Mouse (Mus musculus) lung, embryonic 14.5 days (tissue): Measurements from ENCODE around the gene Sstr1. TPM values are rescaled to one million over a fixed set of nuclear protein-coding genes. Genes with fewer than 3 reads are reported as not detected.

Source experiments
- ATAC-seq: fragments of 200-750 bp; cut with Nextera tagmentation; 2 replicates; pipeline ENCODE4 v1.8.0; 2017; ENCODE audit warnings: mild to moderate bottlenecking, moderate TSS enrichment, moderate library complexity; ENCODE audit not compliant: insufficient read depth
- DNase-seq: peaks from one replicate; pipeline ENCODE4 v3.0.0-alpha.2; 2015
- H3K27ac ChIP-seq: fragments of 300-500 bp; sonication (generic); 2 replicates; pipeline ENCODE4 v1.5.1; 2014; ENCODE audit warnings: low read depth, mild to moderate bottlenecking, moderate library complexity
- H3K27me3 ChIP-seq: fragments of 300-500 bp; sonication (generic); 2 replicates; pipeline ENCODE4 v1.6.1; 2014; ENCODE audit warnings: low read length, control low read depth; ENCODE audit not compliant: insufficient read depth
- H3K36me3 ChIP-seq: fragments of 300-500 bp; sonication (generic); 2 replicates; pipeline ENCODE4 v1.6.1; 2014; ENCODE audit warnings: control low read depth; ENCODE audit not compliant: insufficient read depth
- H3K4me1 ChIP-seq: fragments of 300-500 bp; sonication (generic); 2 replicates; pipeline ENCODE4 v1.6.1; 2014; ENCODE audit warnings: antibody characterized with exemption, control low read depth; ENCODE audit not compliant: insufficient read depth
- H3K4me2 ChIP-seq: fragments of 300-500 bp; sonication (generic); 2 replicates; pipeline ENCODE4 v1.6.1; 2014; ENCODE audit warnings: mild to moderate bottlenecking
- H3K4me3 ChIP-seq: fragments of 300-500 bp; sonication (generic); 2 replicates; pipeline ENCODE4 v1.5.1; 2014; ENCODE audit warnings: low read depth, low read length
- H3K9ac ChIP-seq: fragments of 300-500 bp; sonication (generic); 2 replicates; pipeline ENCODE4 v1.6.1; 2014
- H3K9me3 ChIP-seq: fragments of 300-500 bp; sonication (generic); 2 replicates; pipeline ENCODE4 v1.6.1; 2016; ENCODE audit warnings: low read depth, low read length, control low read depth
- CTCF ChIP-seq: IDR thresholded peaks from 2 replicates; pipeline ENCODE4 v1.5.1; 2016; ENCODE audit warnings: antibody characterized with exemption, low read depth
- WGBS: fragments of 180-500 bp; shearing (Covaris S2); extraction: QIAGEN DNeasy Blood & Tissue Kit; methylation state at CpG from one replicate; pipeline ENCODE4 v1.1.7; 2014; 5-methylcytosine and 5-hydroxymethylcytosine counted together
- polyA plus RNA-seq: library from polyadenylated mRNA; unstranded; fragments of >200 nt; fragmentation: Nextera tagmentation; extraction: Ambion mirVana; gene quantifications from 2 replicates; pipeline ENCODE4 v1.2.1, GENCODE M21; 2014

Sstr1 gene
- polyA plus RNA-seq = 0.09 and 0.12 TPM in 2 replicates

DNA sequence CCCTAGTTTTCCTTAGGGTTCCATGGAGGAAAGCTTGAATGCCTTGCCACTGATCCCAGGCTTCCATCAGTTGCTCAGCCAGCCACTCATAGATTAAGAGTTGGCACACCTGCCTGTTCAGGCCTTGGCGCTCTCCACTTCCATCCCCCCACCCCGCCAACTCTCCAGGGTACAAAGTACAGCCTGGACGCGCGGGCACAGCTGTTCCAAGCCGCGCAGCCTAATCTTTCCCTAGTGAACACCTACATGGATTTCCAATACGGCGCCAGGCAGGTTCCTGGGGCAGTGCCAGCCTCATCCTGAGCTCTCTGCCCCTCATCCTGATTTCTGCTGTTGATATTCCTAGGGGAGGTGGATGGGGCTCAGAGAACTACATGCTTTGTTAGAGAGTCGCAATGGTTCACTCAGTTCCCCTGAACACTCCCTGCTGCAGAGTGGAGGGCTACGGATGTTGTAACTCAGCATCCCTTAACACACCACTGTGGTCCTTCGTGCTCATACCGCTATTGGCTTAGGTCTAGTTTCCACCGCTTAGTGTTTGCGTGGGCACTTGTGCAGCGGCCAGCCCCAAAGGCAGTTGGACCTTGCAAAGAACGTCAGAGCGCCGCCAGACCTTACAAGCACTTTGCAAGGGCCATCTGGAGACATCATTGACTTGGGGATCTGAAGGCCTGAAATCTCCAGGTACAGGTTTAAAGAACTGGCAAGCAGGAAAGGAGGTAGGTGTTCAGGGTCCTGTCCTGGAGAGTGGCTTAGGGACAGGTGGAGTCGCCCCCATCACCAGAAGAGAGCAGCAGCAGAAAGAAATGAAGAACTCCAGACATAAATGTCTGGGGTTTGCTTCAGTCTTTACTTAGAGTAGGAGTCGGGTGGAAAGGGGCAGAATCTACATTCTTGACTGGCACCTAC is at the start of gene Sstr1:
TSS of gene Sstr1 (plus strand) at position 610 of the 909 bp plus-strand sequence.
- H3K36me3 ChIP-seq = no peaks in the 10 kb centered on the region
- H3K4me3 ChIP-seq = peak within 1 kb of the TSS; percentile 42
- H3K9me3 ChIP-seq = no peaks in the 10 kb centered on the region
- no peak within 1 kb of the TSS for H3K9ac ChIP-seq
- ATAC-seq = no peak
- H3K27ac ChIP-seq = no peak within 1 kb of the TSS
- no peak for DNase-seq
- no peak for TF ChIP-seq CTCF
- 17% methylated on average over 21 of the region's 21 CpGs for WGBS
- no peaks in the 10 kb centered on the region for H3K4me1 ChIP-seq
- peaks cover 42% of the 10 kb centered on the region for H3K27me3 ChIP-seq
- H3K4me2 ChIP-seq = peak within 1 kb of the TSS; percentile 73

- whole genome bisulfite sequencing = 65% methylated on average over 1 of the region's 1 CpGs
These were observed 12.8 kb upstream of the Sstr1 start for GRCm38 (mm10) chr12:58198810-58199209.

GRCm38 (mm10) chr12:58201190-58201589 is 10.4 kb upstream of the Sstr1 start:
- peak; percentile 51 for TF ChIP-seq CTCF
- Histone ChIP-seq H3K4me2 (no peak overlapping the region), H3K27me3 (no peaks in the 10 kb centered on the region), H3K9ac (no peak overlapping the region), H3K36me3 (no peaks in the 10 kb centered on the region), H3K9me3 (no peaks in the 10 kb centered on the region), H3K27ac (no peak overlapping the region), H3K4me1 (no peaks in the 10 kb centered on the region), H3K4me3 (no peak overlapping the region)
- DNase-seq (peak; percentile 21), ATAC-seq (no peak)

More at GRCm38 (mm10) chr12:58198810-58199209, 12.8 kb upstream of the Sstr1 start:
- H3K4me1 ChIP-seq = no peaks in the 10 kb centered on the region
- DNase-seq = no peak
- H3K4me2 ChIP-seq = no peak overlapping the region
- no peaks in the 10 kb centered on the region for H3K27me3 ChIP-seq
- H3K4me3 ChIP-seq = no peak overlapping the region
- peak; percentile 56; the same call in 1 of the 2 replicates for ATAC-seq
- no peak for TF ChIP-seq CTCF
- no peaks in the 10 kb centered on the region for H3K9me3 ChIP-seq
- no peak overlapping the region for H3K9ac ChIP-seq
- no peak overlapping the region for H3K27ac ChIP-seq
- no peaks in the 10 kb centered on the region for H3K36me3 ChIP-seq

DNA sequence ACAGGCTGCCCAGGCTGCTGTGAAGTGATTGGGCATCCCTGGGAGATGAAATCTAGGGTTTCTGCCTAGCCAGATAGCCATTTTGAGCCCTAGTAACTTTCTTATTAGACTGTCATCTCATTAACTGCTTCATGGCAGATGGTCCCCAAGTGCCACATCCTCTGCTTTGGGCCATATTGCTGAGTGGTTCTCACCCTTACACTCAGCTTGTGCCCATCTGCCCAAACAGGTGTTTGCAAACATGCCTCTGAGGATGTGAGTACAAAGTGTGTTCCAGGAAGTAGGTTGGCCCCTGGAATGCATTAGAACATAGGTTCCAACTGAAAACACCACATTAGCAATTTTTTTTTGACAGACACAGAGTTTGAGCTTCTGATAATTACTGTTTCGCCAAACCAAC is 3.6 kb upstream of the Sstr1 start:
- Histone ChIP-seq H3K9ac (no peak overlapping the region), H3K27ac (no peak overlapping the region), H3K4me2 (no peak overlapping the region), H3K4me1 (no peaks in the 10 kb centered on the region), H3K4me3 (no peak overlapping the region), H3K9me3 (no peaks in the 10 kb centered on the region), H3K27me3 (peaks cover 28% of the 10 kb centered on the region), H3K36me3 (no peaks in the 10 kb centered on the region)
- TF ChIP-seq CTCF = no peak
- WGBS = 88% methylated on average over 1 of the region's 1 CpGs
- DNase-seq (no peak), ATAC-seq (no peak)

DNA sequence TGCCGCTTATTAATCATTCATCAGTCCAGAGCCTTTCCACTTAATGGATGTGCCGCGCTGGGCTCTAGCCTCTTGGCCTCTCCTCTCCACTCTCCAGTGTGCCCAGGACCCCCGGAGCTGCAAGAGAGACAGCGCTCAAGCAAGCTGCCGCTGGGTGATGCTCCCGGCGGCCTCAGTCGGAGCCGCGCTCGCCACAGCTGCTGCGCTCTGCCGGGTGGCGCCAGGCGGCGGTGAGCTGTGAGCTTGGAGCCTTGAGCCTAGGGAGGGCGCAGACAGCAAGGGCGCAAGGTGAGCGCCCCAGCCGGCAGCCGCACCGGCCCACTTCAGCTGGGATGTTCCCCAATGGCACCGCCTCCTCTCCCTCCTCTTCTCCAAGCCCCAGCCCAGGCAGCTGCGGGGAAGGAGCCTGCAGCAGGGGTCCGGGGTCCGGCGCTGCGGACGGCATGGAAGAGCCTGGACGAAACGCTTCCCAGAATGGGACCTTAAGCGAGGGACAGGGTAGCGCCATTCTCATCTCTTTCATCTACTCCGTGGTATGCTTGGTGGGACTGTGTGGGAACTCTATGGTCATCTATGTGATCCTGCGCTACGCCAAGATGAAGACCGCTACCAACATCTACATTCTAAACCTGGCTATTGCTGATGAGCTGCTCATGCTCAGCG is 820 bp downstream of the Sstr1 start:
- peak overlapping the region; percentile 42 for H3K4me3 ChIP-seq
- H3K27ac ChIP-seq = no peak overlapping the region
- no peak for TF ChIP-seq CTCF
- no peaks in the 10 kb centered on the region for H3K36me3 ChIP-seq
- no peaks in the 10 kb centered on the region for H3K4me1 ChIP-seq
- peak; percentile 59; the same call in 1 of the 2 replicates for ATAC-seq
- no peaks in the 10 kb centered on the region for H3K9me3 ChIP-seq
- H3K4me2 ChIP-seq = peak overlapping the region; percentile 73
- WGBS = 1% methylated on average over 38 of the region's 39 CpGs
- peak; percentile 56 for DNase-seq
- H3K9ac ChIP-seq = no peak overlapping the region
- H3K27me3 ChIP-seq = peaks cover 42% of the 10 kb centered on the region

GRCm38 (mm10) chr12:58212924-58213450 is 1.4 kb downstream of the Sstr1 start:
- 2% methylated on average over 29 of the region's 29 CpGs for WGBS
- H3K9me3 ChIP-seq = no peaks in the 10 kb centered on the region
- H3K4me3 ChIP-seq = peak overlapping the region; percentile 42
- no peak overlapping the region for H3K9ac ChIP-seq
- no peak overlapping the region for H3K27ac ChIP-seq
- H3K27me3 ChIP-seq = peaks cover 42% of the 10 kb centered on the region
- H3K4me1 ChIP-seq = no peaks in the 10 kb centered on the region
- ATAC-seq (peak; percentile 27; the same call in 1 of the 2 replicates), DNase-seq (peak; percentile 6)
- H3K4me2 ChIP-seq = peak overlapping the region; percentile 73
- 0 out of 2 replicates have a peak, but pooled peaks have one; percentile 3 for TF ChIP-seq CTCF
- no peaks in the 10 kb centered on the region for H3K36me3 ChIP-seq
